Mouse (Mus musculus): ENCODE data around the gene Trip10. TPM values are rescaled to one million over a fixed set of nuclear protein-coding genes. Genes with fewer than 3 reads are reported as not detected.

Trip10 gene
- polyA plus RNA-seq, 1 experiment from 2014 or later: 25.5 TPM

DNA sequence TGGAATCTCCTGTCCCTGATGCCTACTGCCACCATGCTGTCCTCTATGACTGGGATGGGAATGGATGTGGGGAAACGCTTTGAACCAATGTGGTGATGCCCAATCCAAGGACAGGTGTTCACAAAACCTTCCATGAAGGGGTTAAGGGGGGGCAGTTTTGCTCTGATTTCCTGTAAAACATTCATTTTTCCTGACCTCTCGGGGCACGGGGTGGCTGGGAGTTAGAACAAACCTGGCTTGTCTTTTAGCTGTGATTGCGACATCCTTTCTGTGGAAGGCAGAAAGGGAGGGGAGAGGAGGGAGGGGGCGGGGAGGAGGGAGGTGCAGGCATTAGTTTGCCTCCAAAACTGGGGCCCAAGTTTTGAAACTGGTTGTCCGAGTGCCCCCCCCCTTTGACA, 18.5 kb upstream of the Trip10 start:
- Histone ChIP-seq H3K27me3 (replicated peaks; ENCODE audit: control insufficient read depth, insufficient read depth, low read length) (peaks cover 2% of the 10 kb centered on the region), H3K36me3 (ENCODE audit: control insufficient read depth, insufficient read depth, low read length) (peaks cover 11% of the 10 kb centered on the region; the same call in 1 of the 2 replicates), H3K4me1 (replicated peaks; ENCODE audit: control insufficient read depth, insufficient read depth, low read length) (peaks cover 5% of the 10 kb centered on the region), H3K4me2 (no peak overlapping the region), H3K4me3 (ENCODE audit: low read depth, low read length) (no peak overlapping the region), H3K27ac (ENCODE audit: low read depth, low read length) (no peak overlapping the region), H3K9me3 (ENCODE audit: control insufficient read depth, low read length) (no peaks in the 10 kb centered on the region), H3K9ac (ENCODE audit: low read depth, low read length) (no peak overlapping the region)
- WGBS: 47% methylated on average over 6 of the region's 6 CpGs
- ATAC-seq (replicated peaks; ENCODE audit: low FRiP score) (no peak), DNase-seq (ENCODE audit: low spot score) (no peak)

DNA sequence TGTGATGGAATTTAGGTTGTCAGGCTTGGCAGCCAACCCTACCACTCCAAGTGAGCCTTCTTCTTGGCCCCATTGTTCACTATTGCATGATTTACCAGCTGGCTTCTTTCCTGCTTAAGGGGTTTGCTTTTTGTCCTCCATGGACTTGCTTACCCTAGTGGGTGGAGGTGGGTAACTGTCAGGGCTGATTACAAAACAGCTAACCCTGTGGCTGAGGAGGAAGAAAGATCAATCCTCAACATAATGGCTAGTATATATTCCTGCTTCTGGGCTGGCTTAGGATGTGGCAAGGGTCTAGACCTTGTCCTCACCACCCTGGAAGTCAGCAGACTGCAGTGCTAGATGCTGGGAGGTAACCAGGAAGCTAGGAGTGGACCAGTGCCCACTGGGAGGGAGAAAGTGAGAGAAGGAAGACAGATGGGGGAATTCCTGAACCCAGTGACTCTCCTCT, 17.9 kb upstream of the Trip10 start:
- Histone ChIP-seq H3K36me3 (ENCODE audit: control insufficient read depth, insufficient read depth, low read length) (peaks cover 17% of the 10 kb centered on the region), H3K9me3 (ENCODE audit: control insufficient read depth, low read length) (no peaks in the 10 kb centered on the region), H3K9ac (ENCODE audit: low read depth, low read length) (no peak overlapping the region), H3K4me3 (ENCODE audit: low read depth, low read length) (no peak overlapping the region), H3K4me2 (no peak overlapping the region), H3K27me3 (replicated peaks; ENCODE audit: control insufficient read depth, insufficient read depth, low read length) (peaks cover 2% of the 10 kb centered on the region), H3K4me1 (replicated peaks; ENCODE audit: control insufficient read depth, insufficient read depth, low read length) (peaks cover 5% of the 10 kb centered on the region), H3K27ac (ENCODE audit: low read depth, low read length) (peak overlapping the region; percentile 38; the same call in 1 of the 2 replicates)
- DNase-seq (ENCODE audit: low spot score) (no peak), ATAC-seq (replicated peaks; ENCODE audit: low FRiP score) (no peak)

DNA sequence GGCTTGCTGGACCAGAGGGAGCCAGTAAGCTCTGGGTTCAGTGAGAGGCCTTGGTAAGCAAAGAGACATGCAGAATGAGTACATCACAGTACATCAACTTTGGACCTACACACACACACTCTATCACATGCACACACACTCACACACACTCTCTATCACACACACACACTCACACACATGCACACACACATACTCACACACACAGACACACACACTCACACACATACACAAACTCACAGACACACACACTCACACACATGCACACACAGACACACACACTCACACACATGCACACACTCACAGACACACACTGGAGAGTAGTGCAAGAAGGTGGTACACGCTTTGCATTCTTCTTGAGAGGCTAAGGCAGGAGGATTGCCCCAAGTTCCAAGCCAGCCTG, 17.1 kb upstream of the Trip10 start:
- Histone ChIP-seq H3K4me3 (ENCODE audit: low read depth, low read length) (no peak overlapping the region), H3K27ac (ENCODE audit: low read depth, low read length) (peak overlapping the region; percentile 30), H3K4me2 (peak overlapping the region; percentile 17), H3K27me3 (replicated peaks; ENCODE audit: control insufficient read depth, insufficient read depth, low read length) (no peaks in the 10 kb centered on the region), H3K9ac (ENCODE audit: low read depth, low read length) (no peak overlapping the region), H3K9me3 (ENCODE audit: control insufficient read depth, low read length) (no peaks in the 10 kb centered on the region), H3K4me1 (replicated peaks; ENCODE audit: control insufficient read depth, insufficient read depth, low read length) (peaks cover 5% of the 10 kb centered on the region), H3K36me3 (ENCODE audit: control insufficient read depth, insufficient read depth, low read length) (peaks cover 25% of the 10 kb centered on the region)
- DNase-seq (ENCODE audit: low spot score) (no peak), ATAC-seq (replicated peaks; ENCODE audit: low FRiP score) (no peak)
- WGBS: 70% methylated on average over 1 of the region's 1 CpGs

DNA sequence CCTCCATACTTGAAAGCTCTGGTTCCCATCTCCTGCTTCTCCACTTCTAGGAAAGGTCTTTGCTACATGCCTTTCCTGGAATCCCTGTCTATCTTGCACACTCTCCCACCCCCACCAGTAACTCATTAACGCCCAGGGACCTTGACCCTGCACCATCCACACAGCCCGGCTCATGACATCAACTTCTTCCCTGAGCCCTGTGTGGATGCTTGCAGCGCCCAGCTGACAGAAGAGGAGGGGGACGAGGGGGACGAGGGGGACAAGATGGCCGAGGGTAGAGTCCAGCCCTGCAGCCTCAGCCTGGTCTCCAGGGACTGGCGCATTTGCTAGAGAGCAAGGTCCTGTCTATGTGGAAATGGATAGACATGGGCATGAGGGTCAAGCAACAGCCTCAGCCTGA, 16.2 kb upstream of the Trip10 start:
- Histone ChIP-seq H3K9ac (ENCODE audit: low read depth, low read length) (no peak overlapping the region), H3K9me3 (ENCODE audit: control insufficient read depth, low read length) (no peaks in the 10 kb centered on the region), H3K4me1 (replicated peaks; ENCODE audit: control insufficient read depth, insufficient read depth, low read length) (peaks cover 5% of the 10 kb centered on the region), H3K27ac (ENCODE audit: low read depth, low read length) (peak overlapping the region; percentile 30; the same call in 1 of the 2 replicates), H3K27me3 (replicated peaks; ENCODE audit: control insufficient read depth, insufficient read depth, low read length) (no peaks in the 10 kb centered on the region), H3K4me2 (peak overlapping the region; percentile 24; the same call in 1 of the 2 replicates), H3K4me3 (ENCODE audit: low read depth, low read length) (peak overlapping the region; percentile 39), H3K36me3 (ENCODE audit: control insufficient read depth, insufficient read depth, low read length) (peaks cover 34% of the 10 kb centered on the region)
- 47% methylated on average over 7 of the region's 7 CpGs for WGBS
- ATAC-seq (replicated peaks; ENCODE audit: low FRiP score) (peak; percentile 68), DNase-seq (ENCODE audit: low spot score) (no peak)

DNA sequence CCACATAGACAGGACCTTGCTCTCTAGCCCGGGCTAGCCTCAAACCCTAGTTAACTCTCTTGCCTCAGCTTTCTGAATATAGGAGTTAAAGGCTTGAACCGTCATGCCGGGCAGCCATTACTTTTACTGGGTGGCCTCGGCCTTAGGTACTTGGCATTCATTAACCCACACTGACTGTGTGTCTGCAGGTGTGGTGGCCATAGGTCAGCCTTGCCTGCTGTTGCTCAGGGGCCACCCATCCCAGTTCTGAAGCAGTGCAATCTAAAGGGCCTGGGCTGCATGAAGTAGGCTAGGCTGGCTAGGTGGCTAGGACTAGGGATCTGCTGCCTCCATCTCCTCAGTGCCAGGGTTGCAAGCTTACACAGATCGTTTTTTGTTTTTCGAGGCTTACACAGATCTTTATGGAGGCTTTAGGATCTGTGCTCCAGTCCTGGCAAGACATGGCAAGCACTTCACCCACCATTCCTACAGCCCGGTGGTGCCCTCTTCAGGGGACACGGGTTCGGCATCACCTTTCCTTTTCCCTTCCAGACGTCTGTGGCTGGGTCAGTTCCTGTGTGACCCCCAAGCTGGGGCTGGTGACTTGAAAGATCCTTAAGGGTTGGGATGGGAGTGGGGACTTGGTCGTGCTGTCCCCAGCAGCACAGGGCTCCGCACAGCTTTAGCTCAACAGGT, 14.9 kb upstream of the Trip10 start:
- Histone ChIP-seq H3K27me3 (replicated peaks; ENCODE audit: control insufficient read depth, insufficient read depth, low read length) (no peaks in the 10 kb centered on the region), H3K9me3 (ENCODE audit: control insufficient read depth, low read length) (no peaks in the 10 kb centered on the region), H3K9ac (ENCODE audit: low read depth, low read length) (no peak overlapping the region), H3K4me2 (peak overlapping the region; percentile 49), H3K4me1 (replicated peaks; ENCODE audit: control insufficient read depth, insufficient read depth, low read length) (peaks cover 3% of the 10 kb centered on the region), H3K4me3 (ENCODE audit: low read depth, low read length) (peak overlapping the region; percentile 39), H3K36me3 (ENCODE audit: control insufficient read depth, insufficient read depth, low read length) (peaks cover 35% of the 10 kb centered on the region), H3K27ac (ENCODE audit: low read depth, low read length) (no peak overlapping the region; the same call in 1 of the 2 replicates)
- WGBS: 79% methylated on average over 12 of the region's 12 CpGs
- DNase-seq (ENCODE audit: low spot score) (no peak), ATAC-seq (replicated peaks; ENCODE audit: low FRiP score) (no peak)

DNA sequence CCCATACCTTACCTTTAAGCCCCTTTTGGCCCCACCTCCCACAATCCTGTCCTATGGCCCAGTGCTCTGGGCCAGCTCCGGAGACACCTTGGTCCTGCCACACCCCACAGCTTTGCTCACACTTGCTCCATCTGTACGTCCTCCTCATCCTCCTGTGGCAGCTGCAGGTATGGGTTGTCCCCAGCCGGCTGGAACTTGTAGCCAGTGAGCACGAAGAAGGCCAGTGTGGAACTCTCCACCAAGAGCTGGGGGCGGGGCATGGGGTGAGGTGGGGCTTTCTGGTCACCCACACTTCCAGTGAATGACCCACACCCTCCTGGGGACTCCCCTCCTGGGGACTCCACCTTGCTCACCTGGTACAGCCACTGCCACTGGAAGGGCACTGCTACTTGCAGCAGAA, 13.5 kb upstream of the Trip10 start:
- WGBS: 88% methylated on average over 5 of the region's 5 CpGs
- no peak overlapping the region for H3K4me2 ChIP-seq
- H3K36me3 ChIP-seq (ENCODE audit: control insufficient read depth, insufficient read depth, low read length): peaks cover 35% of the 10 kb centered on the region
- DNase-seq (ENCODE audit: low spot score) (no peak), ATAC-seq (replicated peaks; ENCODE audit: low FRiP score) (no peak)
- no peaks in the 10 kb centered on the region for H3K27me3 ChIP-seq (replicated peaks; ENCODE audit: control insufficient read depth, insufficient read depth, low read length)
- H3K27ac ChIP-seq (ENCODE audit: low read depth, low read length): no peak overlapping the region
- no peaks in the 10 kb centered on the region for H3K9me3 ChIP-seq (ENCODE audit: control insufficient read depth, low read length)
- H3K4me3 ChIP-seq (ENCODE audit: low read depth, low read length): no peak overlapping the region
- H3K4me1 ChIP-seq (replicated peaks; ENCODE audit: control insufficient read depth, insufficient read depth, low read length): peaks cover 3% of the 10 kb centered on the region
- no peak overlapping the region for H3K9ac ChIP-seq (ENCODE audit: low read depth, low read length)

DNA sequence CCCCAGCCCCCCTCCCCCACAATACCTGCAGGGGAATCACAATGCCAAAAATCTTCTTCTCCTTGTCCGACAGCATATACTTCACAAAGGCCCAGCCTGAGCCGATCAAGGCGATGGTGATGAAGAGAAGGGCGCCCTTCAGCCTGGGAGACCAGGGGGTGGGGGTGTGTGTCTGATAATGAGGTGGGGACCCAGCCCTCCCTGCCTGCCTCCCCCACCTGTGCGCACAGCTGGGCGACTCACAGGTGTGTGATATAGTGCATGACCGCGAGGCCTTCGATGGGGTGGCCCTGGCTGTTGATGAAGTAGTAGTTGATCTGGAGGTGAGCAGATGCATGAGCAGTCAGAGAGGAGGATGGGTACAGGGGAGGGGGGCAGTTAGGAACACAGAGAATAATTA, 12.1 kb upstream of the Trip10 start:
- ATAC-seq (replicated peaks; ENCODE audit: low FRiP score) (no peak), DNase-seq (ENCODE audit: low spot score) (no peak)
- H3K27me3 ChIP-seq (replicated peaks; ENCODE audit: control insufficient read depth, insufficient read depth, low read length): no peaks in the 10 kb centered on the region
- no peaks in the 10 kb centered on the region for H3K9me3 ChIP-seq (ENCODE audit: control insufficient read depth, low read length)
- no peak overlapping the region for H3K27ac ChIP-seq (ENCODE audit: low read depth, low read length)
- H3K36me3 ChIP-seq (ENCODE audit: control insufficient read depth, insufficient read depth, low read length): peaks cover 41% of the 10 kb centered on the region
- H3K4me3 ChIP-seq (ENCODE audit: low read depth, low read length): no peak overlapping the region
- WGBS: 92% methylated on average over 9 of the region's 9 CpGs
- H3K4me2 ChIP-seq: no peak overlapping the region
- H3K4me1 ChIP-seq (replicated peaks; ENCODE audit: control insufficient read depth, insufficient read depth, low read length): no peaks in the 10 kb centered on the region; the same call in 1 of the 2 replicates
- no peak overlapping the region for H3K9ac ChIP-seq (ENCODE audit: low read depth, low read length)

DNA sequence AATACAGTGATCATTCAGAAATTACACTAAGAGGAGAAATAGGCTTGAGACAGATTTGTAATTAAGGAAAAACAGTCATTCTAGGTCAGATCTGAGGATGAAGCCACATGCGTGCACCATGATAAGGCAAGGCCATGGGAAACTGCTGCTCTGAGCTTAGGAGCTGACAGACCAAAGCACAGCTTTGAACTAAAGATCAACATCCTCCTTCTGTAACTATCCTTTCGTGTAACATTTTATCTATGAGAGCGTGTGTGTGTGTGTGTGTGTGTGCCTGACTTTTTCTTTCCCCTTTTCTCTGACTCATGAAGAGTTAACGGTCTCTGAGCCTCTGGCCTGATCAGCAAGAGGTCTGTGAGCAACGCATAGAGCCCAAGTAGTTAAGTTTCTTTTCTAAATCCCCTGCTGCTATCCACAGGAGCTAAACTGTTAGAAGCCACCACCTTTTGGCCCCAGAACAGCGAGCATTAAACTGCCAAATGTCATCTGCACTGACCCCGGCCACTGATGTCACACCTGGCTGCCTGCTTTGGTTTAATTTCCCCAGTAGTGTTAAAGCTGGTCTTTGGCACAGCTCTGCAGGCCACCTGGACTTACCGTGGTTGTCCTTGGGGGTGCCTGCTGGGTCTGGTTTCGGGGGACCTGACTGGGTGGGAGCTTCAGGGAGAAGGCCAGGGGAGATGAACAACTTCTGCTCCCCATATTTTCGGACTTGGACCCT, 5.4 kb upstream of the Trip10 start:
- Histone ChIP-seq H3K4me2 (no peak overlapping the region), H3K27me3 (replicated peaks; ENCODE audit: control insufficient read depth, insufficient read depth, low read length) (no peaks in the 10 kb centered on the region), H3K36me3 (ENCODE audit: control insufficient read depth, insufficient read depth, low read length) (peaks cover 13% of the 10 kb centered on the region), H3K4me1 (replicated peaks; ENCODE audit: control insufficient read depth, insufficient read depth, low read length) (peaks cover 6% of the 10 kb centered on the region), H3K9me3 (ENCODE audit: control insufficient read depth, low read length) (no peaks in the 10 kb centered on the region), H3K9ac (ENCODE audit: low read depth, low read length) (no peak overlapping the region), H3K27ac (ENCODE audit: low read depth, low read length) (no peak overlapping the region), H3K4me3 (ENCODE audit: low read depth, low read length) (no peak overlapping the region)
- ATAC-seq (replicated peaks; ENCODE audit: low FRiP score) (no peak), DNase-seq (ENCODE audit: low spot score) (no peak)
- 61% methylated on average over 10 of the region's 10 CpGs for WGBS

Data from liver, embryonic 11.5 days (tissue).